ENCODE assay signal across 8 mouse cellular contexts in genomic region chr6:121556481-121556880, GRCm38 (mm10).
DNase-seq lines count a peak whose midpoint lies in the region; ATAC-seq and TF ChIP-seq lines count a peak whose summit lies in the region.

No protein-coding gene starts in this region.

- peak; percentile 38 to 55 for DNase-seq in cerebellum, postnatal 14 days
- no peak for DNase-seq in cerebellum, adult 8-10 months
- DNase-seq in liver, adult 2 months (ENCODE audit: extremely low read depth, low read depth, low spot score) = peak; percentile 21
- DNase-seq in liver, embryonic 11.5 days (ENCODE audit: low spot score) = no peak
- peak; percentile 18 for DNase-seq in adrenal gland, adult 8-10 months
- DNase-seq in kidney, postnatal 36 days = peak; percentile 1 to 37
- no peak for DNase-seq in urinary bladder, postnatal 36 days (ENCODE audit: low spot score in 2 of 2)
- DNase-seq in MN1 (ENCODE audit: low spot score) = no peak

- no peak for ATAC-seq in liver, embryonic 11.5 days (replicated peaks; ENCODE audit: low FRiP score)

- H3K79me2 ChIP-seq in liver, adult 2 months (ENCODE audit: control insufficient read depth, insufficient read depth, low read length) = no peaks in the 10 kb centered on the region

- H3K9me3 ChIP-seq in liver, embryonic 11.5 days (ENCODE audit: control insufficient read depth, low read length) = no peaks in the 10 kb centered on the region

- no peaks in the 10 kb centered on the region for H3K27me3 ChIP-seq in liver, adult 2 months (ENCODE audit: control insufficient read depth, insufficient read depth, low read length)
- no peaks in the 10 kb centered on the region for H3K27me3 ChIP-seq in liver, embryonic 11.5 days (replicated peaks; ENCODE audit: control insufficient read depth, insufficient read depth, low read length)

- no peak overlapping the region for H3K4me3 ChIP-seq in liver, adult 2 months (ENCODE audit: insufficient read depth, low read depth, low read length)
- H3K4me3 ChIP-seq in liver, embryonic 11.5 days (ENCODE audit: low read depth, low read length) = no peak overlapping the region

- H3K27ac ChIP-seq in liver, adult 2 months (replicated peaks; ENCODE audit: insufficient read depth, low read depth, low read length) = no peak overlapping the region
- no peak overlapping the region for H3K27ac ChIP-seq in liver, embryonic 11.5 days (ENCODE audit: low read depth, low read length)

- no peak overlapping the region for H3K4me2 ChIP-seq in liver, embryonic 11.5 days

- H3K36me3 ChIP-seq in liver, adult 2 months (ENCODE audit: control insufficient read depth, insufficient read depth, low read length) = no peaks in the 10 kb centered on the region
- H3K36me3 ChIP-seq in liver, embryonic 11.5 days (ENCODE audit: control insufficient read depth, insufficient read depth, low read length) = no peaks in the 10 kb centered on the region

- no peak overlapping the region for H3K9ac ChIP-seq in liver, adult 2 months (ENCODE audit: low read depth, low read length)
- no peak overlapping the region for H3K9ac ChIP-seq in liver, embryonic 11.5 days (ENCODE audit: low read depth, low read length)

- no peaks in the 10 kb centered on the region for H3K4me1 ChIP-seq in liver, adult 2 months (ENCODE audit: control insufficient read depth, insufficient read depth, low read length)
- no peaks in the 10 kb centered on the region for H3K4me1 ChIP-seq in liver, embryonic 11.5 days (replicated peaks; ENCODE audit: control insufficient read depth, insufficient read depth, low read length)

- peak; percentile 36; the same call in 1 of the 2 replicates for TF ChIP-seq CTCF in liver, adult 2 months (IDR thresholded peaks at IDR 0.05; ENCODE audit: low read depth, low read length)

- no peak for TF ChIP-seq POLR2A in liver, adult 2 months (IDR thresholded peaks at IDR 0.05; ENCODE audit: extremely low read depth, insufficient read depth, low read length)

- WGBS in liver, adult 2 months = 11% methylated on average over 3 of the region's 3 CpGs
- WGBS in liver, embryonic 11.5 days = 7% methylated on average over 3 of the region's 3 CpGs

Comparison
In these comparisons a context has a peak if more than half of its experiments do, and no peak if none do; other contexts are left out.
1. DNase-seq: peak in cerebellum, postnatal 14 days (2 of 2), liver, adult 2 months (single experiment), adrenal gland, adult 8-10 months (single experiment) and kidney, postnatal 36 days (2 of 2); none in cerebellum, adult 8-10 months (single experiment), liver, embryonic 11.5 days (single experiment), urinary bladder, postnatal 36 days (0 of 2) and MN1 (single experiment).